Mouse (Mus musculus) lung, embryonic 15.5 days (tissue): ENCODE results near the gene Chst5. TPM values are rescaled to one million over a fixed set of nuclear protein-coding genes. Genes with fewer than 3 reads are reported as not detected.

Experiments
- ATAC-seq: fragments of 200-750 bp; cut with Nextera tagmentation; 2 replicates; pipeline ENCODE4 v1.8.0; 2017; ENCODE audit warnings: moderate number of reproducible peaks, borderline replicate concordance; ENCODE audit not compliant: low FRiP score, low TSS enrichment; ENCODE audit errors: extremely low read depth
- H3K27ac ChIP-seq: fragments of 300-500 bp; sonication (generic); 2 replicates; pipeline ENCODE4 v1.5.1; 2015; ENCODE audit warnings: moderate library complexity, mild to moderate bottlenecking, inconsistent platforms
- H3K27me3 ChIP-seq: fragments of 300-500 bp; sonication (generic); 2 replicates; pipeline ENCODE4 v1.6.1; 2015; ENCODE audit warnings: inconsistent platforms
- H3K36me3 ChIP-seq: fragments of 300-500 bp; sonication (generic); 2 replicates; pipeline ENCODE4 v1.6.1; 2015; ENCODE audit warnings: inconsistent platforms
- H3K4me1 ChIP-seq: fragments of 300-500 bp; sonication (generic); 2 replicates; pipeline ENCODE4 v1.6.1; 2015; ENCODE audit warnings: inconsistent platforms
- H3K4me2 ChIP-seq: fragments of 300-500 bp; sonication (generic); 2 replicates; pipeline ENCODE4 v1.6.1; 2015; ENCODE audit warnings: inconsistent platforms, mild to moderate bottlenecking, moderate library complexity
- H3K4me3 ChIP-seq: fragments of 300-500 bp; sonication (generic); 2 replicates; pipeline ENCODE4 v1.5.1; 2015; ENCODE audit warnings: mild to moderate bottlenecking, inconsistent platforms
- H3K9ac ChIP-seq: fragments of 300-500 bp; sonication (generic); 2 replicates; pipeline ENCODE4 v1.6.1; 2015; ENCODE audit warnings: inconsistent platforms
- H3K9me3 ChIP-seq: fragments of 300-500 bp; sonication (generic); 2 replicates; pipeline ENCODE4 v1.6.1; 2016; ENCODE audit warnings: inconsistent platforms
- WGBS: fragments of 180-500 bp; shearing (Covaris S2); methylation state at CpG from one replicate; pipeline ENCODE4 v1.1.7; 2015; 5-methylcytosine and 5-hydroxymethylcytosine counted together
- polyA plus RNA-seq: library from polyadenylated mRNA; unstranded; fragments of >200 nt; fragmentation: Nextera tagmentation; extraction: Ambion mirVana; gene quantifications from 2 replicates; pipeline ENCODE4 v1.2.1, GENCODE M21; 2015

Gene Chst5
- polyA plus RNA-seq: 11.4 and 12.0 TPM in 2 replicates

DNA sequence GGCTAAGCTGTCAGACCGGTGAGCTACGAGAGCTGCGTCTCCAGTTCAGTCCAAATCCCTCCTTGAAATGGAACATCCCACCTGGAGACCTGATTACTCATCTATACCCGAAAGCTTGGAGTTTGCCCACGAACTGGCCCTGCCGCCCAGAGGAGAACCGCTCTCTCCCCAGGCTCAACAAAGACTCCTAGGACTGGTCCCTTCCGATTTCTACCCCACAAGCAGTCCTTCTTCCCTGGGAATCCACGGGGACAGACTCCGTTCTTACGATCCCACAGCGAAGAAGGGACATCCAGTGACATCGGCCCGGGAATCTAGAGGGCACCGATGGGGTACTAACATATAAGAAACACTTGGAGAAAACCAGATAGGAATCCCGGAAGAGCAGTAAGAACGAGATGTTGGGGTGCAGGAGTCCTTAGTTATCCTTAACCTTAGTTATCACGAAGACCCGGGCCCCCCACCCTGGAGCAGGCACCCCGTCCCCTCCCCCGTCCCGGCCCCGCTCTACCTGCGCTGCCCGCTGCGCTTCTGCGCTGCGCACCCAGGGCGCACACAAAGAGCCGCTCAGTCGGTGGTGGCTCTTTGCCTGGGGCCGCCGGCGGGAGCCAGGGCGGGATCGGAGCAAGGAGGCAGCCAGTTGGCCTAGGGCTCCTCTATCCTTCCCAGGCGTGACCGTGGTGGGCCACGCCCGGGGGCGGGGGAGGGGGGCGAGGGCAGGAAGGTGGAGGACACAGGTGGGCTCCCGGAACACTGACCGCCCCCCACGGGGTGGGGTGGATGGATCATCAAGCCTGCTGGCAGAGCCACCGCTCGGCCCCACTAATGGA is at the start of gene Chst5:
Gene Chst5, minus strand, starts transcription at position 827 of the 830 bp plus-strand sequence.
- ATAC-seq: peak; percentile 36; the same call in 1 of the 2 replicates
- H3K27ac ChIP-seq: no peak within 1 kb of the TSS
- no peaks in the 10 kb centered on the region for H3K36me3 ChIP-seq
- 6% methylated on average over 47 of the region's 47 CpGs for WGBS
- H3K4me3 ChIP-seq: peak within 1 kb of the TSS; percentile 45
- peak within 1 kb of the TSS; percentile 51 for H3K9ac ChIP-seq
- H3K4me1 ChIP-seq: peaks cover 14% of the 10 kb centered on the region
- H3K4me2 ChIP-seq: peak within 1 kb of the TSS; percentile 69
- H3K27me3 ChIP-seq: peaks cover 22% of the 10 kb centered on the region; the same call in 1 of the 2 replicates
- no peaks in the 10 kb centered on the region for H3K9me3 ChIP-seq

DNA sequence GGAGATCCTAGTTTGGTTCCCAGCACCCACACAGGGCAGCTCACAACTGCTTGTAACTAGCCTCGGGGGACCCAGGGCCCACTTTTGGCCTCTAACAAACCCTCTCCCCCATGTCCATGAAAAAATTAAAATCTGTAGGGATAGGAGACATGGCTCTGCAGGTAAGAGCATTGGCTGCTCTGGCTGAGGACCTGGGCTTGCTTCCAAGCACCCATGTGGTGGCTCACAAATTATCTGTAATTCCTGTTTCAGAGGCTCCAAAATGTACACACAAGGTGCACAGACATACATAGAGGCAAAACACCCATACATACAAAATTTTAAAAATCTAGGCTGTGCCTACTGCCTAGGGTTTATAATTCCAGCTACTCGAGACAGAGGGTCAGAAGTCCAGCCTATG is 47.0 kb upstream of the Chst5 start:
- Histone ChIP-seq H3K27me3 (no peaks in the 10 kb centered on the region), H3K9ac (no peak overlapping the region), H3K9me3 (no peaks in the 10 kb centered on the region), H3K4me3 (no peak overlapping the region), H3K36me3 (peaks cover 42% of the 10 kb centered on the region), H3K27ac (no peak overlapping the region), H3K4me2 (no peak overlapping the region), H3K4me1 (no peaks in the 10 kb centered on the region)
- WGBS: 92% methylated on average over 2 of the region's 2 CpGs
- ATAC-seq: no peak

DNA sequence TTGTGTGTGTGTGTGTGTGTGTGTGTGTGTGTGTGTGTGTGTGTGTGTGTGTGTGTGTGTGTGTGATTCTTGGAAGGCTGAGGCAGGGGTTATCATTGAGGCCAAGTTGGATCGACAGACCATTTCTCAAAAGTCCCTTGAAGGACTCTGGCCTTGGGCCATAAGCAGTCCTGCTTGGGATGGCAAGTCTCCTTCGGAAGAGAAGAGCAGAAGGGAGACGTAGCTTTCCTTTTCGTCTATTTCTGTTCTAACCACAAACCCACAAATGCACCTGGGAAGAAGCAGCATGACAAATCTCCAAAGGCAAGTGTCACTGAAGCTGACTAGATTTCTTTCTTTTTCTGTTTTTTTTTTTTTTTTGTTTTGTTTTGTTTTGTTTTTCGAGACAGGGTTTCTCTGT is 45.6 kb upstream of the Chst5 start:
- Histone ChIP-seq H3K27me3 (no peaks in the 10 kb centered on the region), H3K36me3 (peaks cover 50% of the 10 kb centered on the region), H3K27ac (no peak overlapping the region), H3K4me3 (no peak overlapping the region), H3K9me3 (no peaks in the 10 kb centered on the region), H3K4me1 (no peaks in the 10 kb centered on the region), H3K4me2 (no peak overlapping the region), H3K9ac (no peak overlapping the region)
- no peak for ATAC-seq
- WGBS: 81% methylated on average over 5 of the region's 5 CpGs

DNA sequence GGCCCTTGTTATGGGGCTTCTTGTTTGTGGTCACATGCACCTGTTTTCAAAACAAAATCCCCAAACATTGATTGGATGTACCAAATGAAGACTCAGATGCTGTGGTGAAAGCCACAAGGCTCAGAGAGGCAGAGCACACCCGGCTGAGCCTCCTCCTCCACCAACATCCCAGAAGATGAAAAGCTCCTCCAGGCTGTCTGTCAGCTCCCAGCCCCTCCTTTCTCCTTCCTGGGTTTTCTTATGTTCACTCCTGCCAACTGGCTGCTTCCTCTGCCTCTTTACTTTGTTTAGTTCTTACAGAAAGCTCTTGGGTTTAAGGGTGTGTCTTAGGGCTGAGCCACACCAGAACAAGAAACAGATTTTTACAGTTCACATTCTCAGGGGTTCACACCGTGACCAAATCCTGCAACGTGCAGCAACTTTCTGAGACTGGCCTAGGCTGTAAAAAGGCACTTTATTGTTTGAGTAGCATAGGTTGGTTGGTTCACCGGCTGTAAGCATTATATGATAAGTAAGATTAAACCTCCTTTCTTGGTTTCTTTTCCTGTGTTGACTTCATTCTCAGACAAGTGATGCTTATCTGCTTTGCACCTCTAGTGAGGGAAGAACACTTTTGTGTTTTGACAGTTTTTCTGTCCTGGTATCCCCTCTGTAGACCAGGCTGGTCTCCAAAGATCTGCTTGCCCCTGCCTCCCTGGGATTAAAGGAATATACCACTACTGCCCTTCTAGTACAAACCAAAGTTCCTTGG is 44.8 kb upstream of the Chst5 start:
- Histone ChIP-seq H3K36me3 (peaks cover 50% of the 10 kb centered on the region), H3K4me2 (no peak overlapping the region), H3K27ac (no peak overlapping the region), H3K9me3 (no peaks in the 10 kb centered on the region), H3K4me3 (no peak overlapping the region), H3K9ac (no peak overlapping the region), H3K27me3 (no peaks in the 10 kb centered on the region), H3K4me1 (no peaks in the 10 kb centered on the region)
- no peak for ATAC-seq
- 83% methylated on average over 4 of the region's 4 CpGs for WGBS

DNA sequence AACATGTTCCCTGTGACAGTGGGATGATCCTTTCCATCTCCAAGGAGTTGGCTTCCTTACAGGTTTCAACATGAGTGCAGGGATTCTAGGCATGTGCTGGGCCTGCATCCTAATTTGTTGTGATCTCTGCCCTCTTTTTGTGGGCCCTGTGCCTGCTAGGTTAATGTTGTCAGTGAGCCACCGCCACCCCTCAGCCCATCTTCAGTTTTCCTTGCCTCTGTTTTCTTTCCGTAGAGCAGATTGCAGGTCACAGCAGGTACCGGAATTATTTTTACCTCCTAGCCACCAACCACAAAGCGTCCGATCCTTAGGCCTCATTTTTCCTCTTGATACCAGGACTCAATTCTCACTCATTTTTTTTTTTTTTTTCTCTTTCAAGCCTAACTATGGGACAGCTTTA is 41.7 kb upstream of the Chst5 start:
- 89% methylated on average over 5 of the region's 5 CpGs for WGBS

DNA sequence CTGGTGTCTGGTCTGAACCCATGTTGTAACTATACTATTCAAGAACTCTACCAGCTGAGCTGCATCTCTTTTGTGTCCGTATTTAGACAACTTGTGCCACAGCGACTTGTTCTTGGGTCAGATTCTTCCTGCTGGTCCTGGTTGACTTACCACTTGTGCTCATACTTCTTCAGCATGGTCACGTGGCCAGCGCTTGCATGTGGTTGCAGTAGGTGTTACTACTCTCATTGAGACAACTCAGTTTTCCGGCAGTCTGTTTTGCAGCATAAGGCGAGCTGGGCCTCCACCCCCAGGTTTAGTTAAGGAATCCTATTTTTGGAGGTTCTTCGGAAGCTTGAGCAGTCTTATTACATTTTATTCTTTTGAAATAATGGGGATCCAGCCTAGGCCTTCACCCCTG is 41.1 kb upstream of the Chst5 start:
- Histone ChIP-seq H3K9ac (no peak overlapping the region), H3K4me3 (no peak overlapping the region), H3K4me2 (no peak overlapping the region), H3K27me3 (no peaks in the 10 kb centered on the region), H3K36me3 (peaks cover 54% of the 10 kb centered on the region), H3K9me3 (no peaks in the 10 kb centered on the region), H3K27ac (no peak overlapping the region), H3K4me1 (no peaks in the 10 kb centered on the region)
- 92% methylated on average over 7 of the region's 7 CpGs for WGBS
- no peak for ATAC-seq

More for the DNA sequence above, 41.7 kb upstream of the Chst5 start:
- no peaks in the 10 kb centered on the region for H3K9me3 ChIP-seq
- no peak overlapping the region for H3K9ac ChIP-seq
- H3K27ac ChIP-seq: no peak overlapping the region
- peaks cover 55% of the 10 kb centered on the region for H3K36me3 ChIP-seq
- no peaks in the 10 kb centered on the region for H3K4me1 ChIP-seq
- H3K27me3 ChIP-seq: no peaks in the 10 kb centered on the region
- no peak overlapping the region for H3K4me3 ChIP-seq
- H3K4me2 ChIP-seq: no peak overlapping the region
- ATAC-seq: no peak

DNA sequence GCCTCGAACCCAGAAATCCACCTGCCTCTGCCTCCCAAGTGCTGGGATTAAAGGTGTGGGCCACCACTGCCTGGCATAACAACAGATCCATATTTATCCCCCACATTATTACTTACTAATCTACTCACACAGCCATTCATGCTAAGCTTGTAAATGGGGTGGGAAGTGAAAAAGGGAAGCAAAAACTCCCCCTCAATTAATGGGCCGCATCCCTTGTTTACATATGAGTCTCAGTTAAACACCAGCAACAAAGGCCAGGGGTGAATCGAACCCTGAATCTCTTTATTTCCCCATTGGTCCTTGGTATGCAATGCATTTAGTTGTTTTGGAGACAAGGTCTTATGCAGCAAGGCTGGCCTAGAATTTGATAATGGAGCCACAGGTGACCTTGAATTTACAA is 40.6 kb upstream of the Chst5 start:
- H3K36me3 ChIP-seq: peaks cover 55% of the 10 kb centered on the region
- no peak for ATAC-seq
- no peaks in the 10 kb centered on the region for H3K27me3 ChIP-seq
- no peak overlapping the region for H3K4me3 ChIP-seq
- no peaks in the 10 kb centered on the region for H3K9me3 ChIP-seq
- no peak overlapping the region for H3K27ac ChIP-seq
- H3K4me2 ChIP-seq: no peak overlapping the region
- 87% methylated on average over 3 of the region's 3 CpGs for WGBS
- H3K4me1 ChIP-seq: no peaks in the 10 kb centered on the region
- no peak overlapping the region for H3K9ac ChIP-seq

DNA sequence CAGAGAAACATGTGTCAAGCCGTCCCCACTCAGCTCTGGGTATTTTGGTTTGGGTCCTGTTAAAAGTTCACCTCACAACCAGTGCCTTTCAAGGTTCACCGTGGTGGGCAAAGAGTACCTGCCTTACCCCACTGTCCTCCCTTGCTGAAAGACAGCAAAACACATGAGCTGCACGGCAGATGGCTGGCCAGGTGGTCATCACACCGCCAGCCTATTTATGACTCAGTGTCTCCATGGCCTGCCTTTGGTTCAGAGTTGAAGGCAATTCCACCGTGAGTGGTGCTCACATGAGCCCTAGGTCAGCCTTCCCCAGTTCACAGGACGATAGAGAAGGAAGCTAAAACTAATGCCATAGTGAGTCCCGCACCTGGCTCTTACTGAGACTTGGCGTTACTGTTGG is 37.7 kb upstream of the Chst5 start:
- no peak overlapping the region for H3K9ac ChIP-seq
- no peak overlapping the region for H3K4me3 ChIP-seq
- H3K27me3 ChIP-seq: no peaks in the 10 kb centered on the region
- WGBS: 92% methylated on average over 8 of the region's 8 CpGs
- peaks cover 58% of the 10 kb centered on the region for H3K36me3 ChIP-seq
- no peaks in the 10 kb centered on the region for H3K4me1 ChIP-seq
- H3K9me3 ChIP-seq: no peaks in the 10 kb centered on the region
- H3K4me2 ChIP-seq: no peak overlapping the region
- no peak overlapping the region for H3K27ac ChIP-seq
- ATAC-seq: no peak

DNA sequence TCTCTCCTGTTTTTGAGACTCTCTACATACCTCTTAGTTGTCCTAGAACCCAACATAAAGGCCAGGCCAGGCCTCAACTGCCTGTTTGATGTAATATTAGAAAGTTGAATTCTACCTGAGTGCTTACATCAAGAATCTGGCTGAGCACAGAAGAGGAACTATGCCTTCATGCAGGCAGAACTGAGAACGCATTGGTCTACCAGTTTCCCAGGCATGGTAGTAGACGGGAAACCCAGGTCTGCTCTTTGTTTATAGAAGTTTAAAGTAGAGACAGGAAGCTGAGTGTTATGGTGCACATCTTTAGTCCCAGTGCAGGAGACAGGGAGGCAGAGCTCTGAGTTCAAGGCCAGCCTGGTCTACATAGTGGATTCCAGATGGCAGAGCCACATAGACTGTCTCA is 36.9 kb upstream of the Chst5 start:
- Histone ChIP-seq H3K9me3 (no peaks in the 10 kb centered on the region), H3K9ac (no peak overlapping the region), H3K4me2 (no peak overlapping the region), H3K4me3 (no peak overlapping the region), H3K36me3 (peaks cover 55% of the 10 kb centered on the region), H3K4me1 (peaks cover under 1% of the 10 kb centered on the region; the same call in 1 of the 2 replicates), H3K27me3 (no peaks in the 10 kb centered on the region), H3K27ac (no peak overlapping the region)
- 74% methylated on average over 2 of the region's 2 CpGs for WGBS
- no peak for ATAC-seq

DNA sequence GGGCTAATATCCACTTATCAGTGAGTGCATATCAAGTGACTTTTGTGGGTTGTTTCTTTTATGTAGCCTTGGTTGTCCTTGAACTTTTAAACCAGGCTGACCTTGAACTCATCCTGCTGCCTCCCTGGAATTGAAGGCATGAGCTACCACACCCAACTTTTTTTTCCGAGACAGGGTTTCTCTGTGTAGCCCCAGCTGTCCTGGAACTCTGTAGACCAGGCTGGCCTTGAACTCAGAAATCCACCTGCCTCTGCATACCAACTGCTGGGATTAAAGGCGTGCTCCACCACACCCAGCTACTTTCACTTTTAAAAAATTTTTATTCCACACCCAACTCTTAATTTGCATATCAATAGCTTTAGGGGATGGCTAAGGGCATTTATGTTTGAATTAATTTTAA is 33.3 kb upstream of the Chst5 start:
- peaks cover 46% of the 10 kb centered on the region for H3K36me3 ChIP-seq

DNA sequence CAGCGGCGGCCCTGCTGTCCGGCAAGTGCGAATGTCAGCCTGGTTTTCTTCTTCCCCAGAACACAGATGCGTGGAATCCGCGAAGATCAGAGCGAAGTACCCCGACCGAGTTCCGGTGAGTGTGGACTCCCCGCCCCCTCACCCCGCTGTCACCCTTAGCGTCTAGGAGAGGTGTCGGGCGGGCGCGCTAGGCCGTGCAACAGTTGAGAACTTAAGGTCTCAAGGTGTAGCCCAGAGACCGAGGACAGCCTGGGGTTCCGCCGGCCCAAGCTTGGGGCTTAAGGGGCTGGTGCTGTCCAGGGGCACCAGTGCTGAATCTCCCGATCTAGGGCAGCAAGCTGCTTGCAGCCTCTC is 30.8 kb upstream of the Chst5 start:
- peak; percentile 62 for ATAC-seq
- Histone ChIP-seq H3K9me3 (no peaks in the 10 kb centered on the region), H3K9ac (peak overlapping the region; percentile 87), H3K4me2 (peak overlapping the region; percentile 96), H3K4me1 (peaks cover 19% of the 10 kb centered on the region), H3K27ac (peak overlapping the region; percentile 81), H3K36me3 (peaks cover 29% of the 10 kb centered on the region), H3K27me3 (no peaks in the 10 kb centered on the region), H3K4me3 (peak overlapping the region; percentile 100)
- WGBS: under 1% methylated on average over 23 of the region's 23 CpGs

More for the DNA sequence above, 33.3 kb upstream of the Chst5 start:
- Histone ChIP-seq H3K27ac (no peak overlapping the region), H3K4me1 (peaks cover 19% of the 10 kb centered on the region), H3K4me2 (no peak overlapping the region), H3K9ac (no peak overlapping the region), H3K27me3 (no peaks in the 10 kb centered on the region), H3K4me3 (no peak overlapping the region), H3K9me3 (no peaks in the 10 kb centered on the region)
- WGBS: 87% methylated on average over 2 of the region's 2 CpGs
- ATAC-seq: no peak
